Mouse (Mus musculus): ENCODE results near the gene Mepe.

The Mepe gene

GRCm38 (mm10) chr5:104351874-104352273 is 26.7 kb downstream of the Mepe start:
- no peak for DNase-seq (ENCODE audit: extremely low spot score)

- DNase-seq (ENCODE audit: extremely low spot score): no peak
Observed at GRCm38 (mm10) chr5:104357575-104357974, 32.4 kb downstream of the Mepe start.

- no peak for DNase-seq (ENCODE audit: extremely low spot score)
Observed at GRCm38 (mm10) chr5:104358592-104358991, 33.5 kb downstream of the Mepe start.

GRCm38 (mm10) chr5:104359257-104359656 is 34.1 kb downstream of the Mepe start:
- peak; percentile 50 for DNase-seq (ENCODE audit: extremely low spot score)

GRCm38 (mm10) chr5:104370580-104370979 is 45.5 kb downstream of the Mepe start:
- DNase-seq (ENCODE audit: extremely low spot score): no peak

GRCm38 (mm10) chr5:104371284-104371683 is 46.2 kb downstream of the Mepe start:
- no peak for DNase-seq (ENCODE audit: extremely low spot score)

- no peak for DNase-seq (ENCODE audit: extremely low spot score)
Observed at GRCm38 (mm10) chr5:104373648-104374307, 48.6 kb downstream of the Mepe start.

- no peak for DNase-seq (ENCODE audit: extremely low spot score)
Observed at GRCm38 (mm10) chr5:104374308-104374660, 49.2 kb downstream of the Mepe start.

- DNase-seq (ENCODE audit: extremely low spot score): no peak
Observed at GRCm38 (mm10) chr5:104375132-104375531, 50.0 kb downstream of the Mepe start.

- DNase-seq (ENCODE audit: extremely low spot score): no peak
Observed at GRCm38 (mm10) chr5:104376890-104377289, 51.8 kb downstream of the Mepe start.

- no peak for DNase-seq (ENCODE audit: extremely low spot score)
Observed at GRCm38 (mm10) chr5:104380574-104380973, 55.4 kb downstream of the Mepe start.

- DNase-seq (ENCODE audit: extremely low spot score): no peak
Observed at GRCm38 (mm10) chr5:104381671-104382070, 56.5 kb downstream of the Mepe start.

GRCm38 (mm10) chr5:104384540-104384939 is 59.4 kb downstream of the Mepe start:
- DNase-seq (ENCODE audit: extremely low spot score): no peak

GRCm38 (mm10) chr5:104385521-104385920 is 60.4 kb downstream of the Mepe start:
- no peak for DNase-seq (ENCODE audit: extremely low spot score)

- no peak for DNase-seq (ENCODE audit: extremely low spot score)
Observed at GRCm38 (mm10) chr5:104386908-104387307, 61.8 kb downstream of the Mepe start.

All from embryo, embryonic 9.5 days (tissue).